Mouse (Mus musculus): ENCODE data around the gene Pabpn1. TPM values are rescaled to one million over a fixed set of nuclear protein-coding genes. Genes with fewer than 3 reads are reported as not detected.
A peak's percentile ranks its signal among the peaks of the same experiment; 100 is the strongest.

The Pabpn1 gene
- total RNA-seq, 2 experiments from 2014 or later: 215 to 319 TPM

GRCm38 (mm10) chr14:54884022-54884712, 8.1 kb upstream of the Pabpn1 start:
- ATAC-seq (replicated peaks; ENCODE audit: poor library complexity, severe bottlenecking): no peak

- no peak for ATAC-seq (replicated peaks; ENCODE audit: poor library complexity, severe bottlenecking)
Measured at GRCm38 (mm10) chr14:54885309-54885708, 7.0 kb upstream of the Pabpn1 start.

- ATAC-seq (replicated peaks; ENCODE audit: poor library complexity, severe bottlenecking): peak; percentile 98
Measured at GRCm38 (mm10) chr14:54893651-54894181, 1.4 kb downstream of the Pabpn1 start.

GRCm38 (mm10) chr14:54894296-54895151, 2.2 kb downstream of the Pabpn1 start:
- peak; percentile 18; the same call in 1 of the 2 replicates for ATAC-seq (replicated peaks; ENCODE audit: poor library complexity, severe bottlenecking)

- no peak for ATAC-seq (replicated peaks; ENCODE audit: poor library complexity, severe bottlenecking)
Measured at GRCm38 (mm10) chr14:54897445-54897844, 5.1 kb downstream of the Pabpn1 start.

GRCm38 (mm10) chr14:54900383-54900782, 8.1 kb downstream of the Pabpn1 start:
- ATAC-seq (replicated peaks; ENCODE audit: poor library complexity, severe bottlenecking): peak; percentile 88

- no peak for ATAC-seq (replicated peaks; ENCODE audit: poor library complexity, severe bottlenecking)
Measured at GRCm38 (mm10) chr14:54903641-54904040, 11.3 kb downstream of the Pabpn1 start.

- ATAC-seq (replicated peaks; ENCODE audit: poor library complexity, severe bottlenecking): peak; percentile 64
Measured at GRCm38 (mm10) chr14:54908682-54909081, 16.4 kb downstream of the Pabpn1 start.

- peak; percentile 16; the same call in 1 of the 2 replicates for ATAC-seq (replicated peaks; ENCODE audit: poor library complexity, severe bottlenecking)
Measured at GRCm38 (mm10) chr14:54912109-54912850, 20.0 kb downstream of the Pabpn1 start.

GRCm38 (mm10) chr14:54912886-54913285, 20.6 kb downstream of the Pabpn1 start, which contains the start of gene Slc22a17:
Slc22a17 (minus strand) TSS chr14:54913132.
- ATAC-seq (replicated peaks; ENCODE audit: poor library complexity, severe bottlenecking): peak; percentile 51; the same call in 1 of the 2 replicates

- no peak for ATAC-seq (replicated peaks; ENCODE audit: poor library complexity, severe bottlenecking)
Measured at GRCm38 (mm10) chr14:54913343-54913742, 21.0 kb downstream of the Pabpn1 start.

- ATAC-seq (replicated peaks; ENCODE audit: poor library complexity, severe bottlenecking): no peak
Measured at GRCm38 (mm10) chr14:54920076-54920685, 27.9 kb downstream of the Pabpn1 start.

GRCm38 (mm10) chr14:54924641-54925348, 32.5 kb downstream of the Pabpn1 start:
- ATAC-seq (replicated peaks; ENCODE audit: poor library complexity, severe bottlenecking): no peak

GRCm38 (mm10) chr14:54925349-54926342, 33.3 kb downstream of the Pabpn1 start, which contains the start of gene Efs:
Efs (minus strand) TSS chr14:54926126.
- peak; percentile 50 for ATAC-seq (replicated peaks; ENCODE audit: poor library complexity, severe bottlenecking)

GRCm38 (mm10) chr14:54926401-54927158, 34.3 kb downstream of the Pabpn1 start:
- peak; percentile 13; the same call in 1 of the 2 replicates for ATAC-seq (replicated peaks; ENCODE audit: poor library complexity, severe bottlenecking)

GRCm38 (mm10) chr14:54927296-54927695, 35.0 kb downstream of the Pabpn1 start:
- ATAC-seq (replicated peaks; ENCODE audit: poor library complexity, severe bottlenecking): no peak

- ATAC-seq (replicated peaks; ENCODE audit: poor library complexity, severe bottlenecking): no peak
Measured at GRCm38 (mm10) chr14:54929801-54930200, 37.5 kb downstream of the Pabpn1 start.

Measured in granulocyte monocyte progenitor cell, adult 5-6 weeks (primary cell).